Mouse (Mus musculus): Measurements from ENCODE around the gene Cenpv.

DNA sequence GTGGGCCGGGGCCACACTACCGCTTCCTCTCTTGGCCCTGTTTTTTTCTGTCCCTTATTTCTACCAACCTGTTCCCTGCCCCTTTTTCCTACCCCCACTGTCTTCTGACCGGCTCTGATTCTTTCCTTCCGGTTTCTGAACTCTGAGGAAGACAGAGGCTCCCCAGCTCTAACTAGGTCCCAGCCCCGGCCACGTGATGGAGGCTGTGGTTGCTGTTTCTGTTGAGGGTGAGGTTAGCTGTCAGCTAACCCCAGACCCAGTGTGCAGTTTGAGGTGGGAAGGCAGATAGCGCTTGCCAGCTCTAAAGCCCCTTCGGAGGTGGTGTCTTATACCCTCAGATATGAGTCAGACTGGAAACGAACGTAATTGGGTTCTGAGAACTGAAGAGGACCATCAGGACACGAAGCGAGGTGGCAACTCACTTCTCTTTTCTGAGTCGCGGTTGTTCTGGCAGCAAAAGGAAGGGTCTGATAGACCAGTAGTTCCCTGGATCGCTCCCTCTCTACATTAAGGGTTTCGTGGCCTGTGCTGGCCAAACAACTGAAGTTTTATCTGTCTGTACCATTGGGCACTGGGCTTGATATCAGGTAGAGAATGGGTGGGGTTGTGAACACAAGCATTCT, 37.6 kb upstream of the Cenpv start:
- TF ChIP-seq ZC3H11A (IDR thresholded peaks at IDR 0.05; ENCODE audit: borderline replicate concordance, low read depth, low read length) (no peak), MAFK (IDR thresholded peaks at IDR 0.05; ENCODE audit: insufficient read depth, low read depth, low read length) (no peak), HCFC1 (IDR thresholded peaks at IDR 0.05; ENCODE audit: borderline replicate concordance, insufficient read depth, low read length) (no peak)
